Mouse (Mus musculus) T-helper 1 cell (primary cell): ENCODE results near the gene Numa1.
"Not testable (repeated sequence)": the region's sequence is repeated elsewhere in the genome, so short reads cannot be mapped to it uniquely, and the experiment has no call there.

Source experiments
- in situ Hi-C: fragments of 300-600 bp; cut with MboI, MseI; formaldehyde crosslinking; loops from one replicate; pipeline ENCODE4 v1.15.1; 2025; ENCODE audit warnings: high pct_unique_total_duplicates

The Numa1 gene

DNA sequence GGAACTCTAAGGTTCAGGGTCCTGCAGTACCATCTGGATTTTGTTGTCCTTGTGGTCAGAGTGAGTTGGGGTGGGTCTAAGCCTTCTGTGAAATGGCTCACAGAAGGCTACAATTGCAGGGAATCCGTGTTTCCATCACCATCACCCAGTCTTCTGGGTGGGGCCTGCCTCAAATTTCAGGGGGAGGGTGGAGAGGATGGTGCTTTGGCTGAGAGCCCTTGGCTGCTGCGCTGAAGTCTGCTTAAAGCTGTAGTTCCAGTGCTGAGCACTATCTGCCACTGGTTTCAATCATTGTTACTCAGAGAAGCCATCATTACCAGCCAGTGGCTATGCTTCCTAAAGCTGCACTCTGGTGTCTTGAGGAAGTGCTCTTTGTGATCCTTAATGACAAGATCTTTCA lies 40.6 kb downstream of the Numa1 start:
- in situ Hi-C loops: no loop called here

DNA sequence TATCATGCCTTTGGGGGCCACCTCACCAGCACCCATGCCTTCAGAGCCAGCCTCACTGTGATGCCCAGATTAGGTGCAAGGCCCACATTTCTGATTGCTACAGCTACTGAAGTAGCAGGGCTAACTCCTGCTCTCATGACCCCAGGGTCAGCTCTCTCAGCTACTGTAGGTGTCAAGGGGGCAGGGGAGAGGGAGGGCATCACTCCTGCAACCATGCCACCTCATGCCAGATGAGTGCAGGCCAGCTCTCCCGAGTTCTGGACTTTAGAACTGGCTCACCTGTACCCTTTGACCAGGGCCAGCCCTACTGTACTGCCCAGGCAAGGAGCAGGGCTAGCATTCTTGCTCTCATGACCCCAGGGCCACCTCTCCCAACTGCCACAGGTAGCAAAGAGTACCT lies 48.8 kb downstream of the Numa1 start:
- in situ Hi-C loops: no loop called here

DNA sequence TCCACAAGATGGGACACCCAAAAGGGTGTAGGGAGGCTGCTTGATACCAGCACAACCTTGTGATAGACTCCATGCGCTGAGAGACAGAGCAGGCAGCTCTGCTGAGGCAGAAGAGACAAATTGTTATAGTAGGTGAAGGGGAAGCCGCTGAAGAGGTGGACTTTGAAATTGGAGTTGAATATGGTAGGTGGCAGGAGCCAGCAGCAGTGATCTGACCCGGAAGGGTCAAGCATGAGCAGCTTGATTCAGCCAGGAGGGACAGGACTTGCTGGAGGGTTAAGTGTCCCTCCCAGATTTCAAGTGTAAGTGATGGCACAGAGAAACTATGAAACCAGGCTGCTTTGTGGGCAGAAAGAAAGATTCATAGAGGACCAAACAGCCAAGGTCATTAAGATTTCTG lies 51.2 kb downstream of the Numa1 start:
- in situ Hi-C loops: no loop called here

DNA sequence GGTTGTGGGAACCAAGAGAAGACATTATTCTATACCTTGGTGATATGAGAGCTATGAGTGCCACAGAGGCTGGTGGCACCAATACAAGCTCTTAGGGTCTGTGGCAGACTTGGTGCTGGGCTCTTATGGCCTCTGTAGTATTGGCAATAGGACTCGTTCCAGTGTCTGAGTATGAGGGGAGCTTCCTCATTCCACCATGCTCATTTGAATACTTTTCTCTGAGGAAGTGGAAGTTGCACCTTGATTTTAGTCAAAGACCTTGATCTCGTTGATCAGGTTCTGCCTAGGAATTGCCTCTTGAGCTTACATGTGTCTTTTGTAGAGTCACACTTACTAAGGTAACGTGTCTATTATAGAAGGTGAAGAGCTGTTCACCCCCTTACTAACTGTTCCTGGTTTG lies 60.3 kb downstream of the Numa1 start:
- in situ Hi-C loops: no loop called here

DNA sequence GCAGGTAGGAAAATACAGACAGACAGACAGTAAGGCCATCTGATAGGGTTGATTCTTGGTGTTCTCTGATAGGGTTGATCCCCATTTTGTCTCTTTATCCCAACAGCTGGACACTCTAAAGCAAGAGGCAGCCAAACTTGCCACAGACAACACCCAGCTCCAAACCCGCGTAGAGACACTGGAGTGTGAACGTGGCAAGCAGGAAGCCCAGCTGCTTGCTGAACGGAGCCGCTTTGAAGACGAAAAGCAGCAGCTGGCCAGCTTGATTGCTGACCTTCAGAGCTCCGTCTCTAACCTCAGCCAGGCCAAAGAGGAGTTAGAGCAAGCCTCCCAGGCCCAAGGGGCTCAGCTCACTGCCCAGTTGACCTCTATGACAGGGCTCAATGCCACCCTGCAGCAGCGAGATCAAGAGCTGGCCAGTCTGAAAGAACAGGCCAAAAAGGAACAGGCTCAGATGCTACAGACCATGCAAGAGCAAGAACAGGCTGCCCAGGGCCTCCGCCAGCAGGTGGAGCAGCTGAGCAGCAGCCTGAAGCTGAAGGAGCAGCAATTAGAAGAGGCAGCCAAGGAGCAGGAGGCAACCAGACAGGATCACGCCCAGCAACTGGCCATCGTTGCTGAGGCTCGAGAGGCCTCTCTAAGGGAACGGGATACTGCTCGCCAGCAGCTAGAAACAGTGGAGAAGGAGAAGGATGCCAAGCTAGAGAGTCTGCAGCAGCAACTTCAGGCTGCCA lies 64.5 kb downstream of the Numa1 start:
- in situ Hi-C loops: no loop called here

DNA sequence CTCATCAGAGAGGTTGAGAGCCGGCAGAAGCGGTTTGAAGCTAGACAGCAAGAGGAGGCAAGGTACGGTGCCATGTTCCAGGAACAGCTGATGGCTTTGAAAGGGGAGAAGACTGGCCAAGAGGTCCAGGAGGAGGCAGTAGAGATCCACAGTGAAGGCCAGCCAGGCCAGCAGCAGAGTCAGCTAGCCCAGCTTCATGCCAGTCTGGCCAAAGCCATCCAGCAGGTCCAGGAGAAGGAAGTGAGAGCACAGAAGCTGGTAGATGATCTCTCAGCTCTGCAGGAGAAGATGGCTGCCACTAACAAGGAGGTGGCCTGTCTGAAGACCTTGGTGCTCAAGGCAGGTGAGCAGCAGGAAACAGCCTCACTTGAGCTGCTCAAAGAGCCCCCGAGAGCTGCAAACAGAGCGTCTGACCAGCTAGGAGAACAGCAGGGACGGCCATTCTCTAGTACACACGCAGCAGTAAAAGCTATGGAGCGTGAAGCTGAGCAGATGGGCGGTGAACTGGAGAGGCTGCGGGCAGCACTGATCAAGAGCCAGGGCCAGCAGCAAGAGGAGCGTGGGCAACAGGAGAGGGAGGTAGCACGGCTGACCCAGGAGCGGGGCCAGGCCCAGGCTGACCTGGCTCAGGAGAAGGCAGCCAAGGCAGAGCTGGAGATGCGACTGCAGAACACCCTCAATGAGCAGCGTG lies 65.7 kb downstream of the Numa1 start:
- in situ Hi-C loops: no loop called here

DNA sequence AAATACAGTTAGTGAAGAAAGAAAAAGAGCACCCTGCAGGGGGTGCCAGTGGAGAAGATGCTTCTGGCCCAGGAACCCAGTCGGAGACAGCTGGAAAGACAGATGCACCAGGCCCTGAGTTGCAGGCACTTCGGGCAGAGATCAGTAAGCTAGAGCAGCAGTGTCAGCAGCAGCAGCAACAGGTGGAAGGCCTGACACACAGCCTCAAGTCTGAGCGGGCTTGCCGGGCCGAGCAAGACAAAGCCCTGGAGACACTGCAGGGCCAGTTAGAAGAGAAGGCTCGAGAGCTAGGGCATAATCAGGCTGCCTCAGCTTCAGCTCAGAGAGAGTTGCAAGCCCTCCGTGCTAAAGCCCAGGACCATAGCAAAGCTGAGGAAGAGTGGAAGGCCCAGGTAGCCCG lies 66.4 kb downstream of the Numa1 start:
- in situ Hi-C loops: no loop called here

DNA sequence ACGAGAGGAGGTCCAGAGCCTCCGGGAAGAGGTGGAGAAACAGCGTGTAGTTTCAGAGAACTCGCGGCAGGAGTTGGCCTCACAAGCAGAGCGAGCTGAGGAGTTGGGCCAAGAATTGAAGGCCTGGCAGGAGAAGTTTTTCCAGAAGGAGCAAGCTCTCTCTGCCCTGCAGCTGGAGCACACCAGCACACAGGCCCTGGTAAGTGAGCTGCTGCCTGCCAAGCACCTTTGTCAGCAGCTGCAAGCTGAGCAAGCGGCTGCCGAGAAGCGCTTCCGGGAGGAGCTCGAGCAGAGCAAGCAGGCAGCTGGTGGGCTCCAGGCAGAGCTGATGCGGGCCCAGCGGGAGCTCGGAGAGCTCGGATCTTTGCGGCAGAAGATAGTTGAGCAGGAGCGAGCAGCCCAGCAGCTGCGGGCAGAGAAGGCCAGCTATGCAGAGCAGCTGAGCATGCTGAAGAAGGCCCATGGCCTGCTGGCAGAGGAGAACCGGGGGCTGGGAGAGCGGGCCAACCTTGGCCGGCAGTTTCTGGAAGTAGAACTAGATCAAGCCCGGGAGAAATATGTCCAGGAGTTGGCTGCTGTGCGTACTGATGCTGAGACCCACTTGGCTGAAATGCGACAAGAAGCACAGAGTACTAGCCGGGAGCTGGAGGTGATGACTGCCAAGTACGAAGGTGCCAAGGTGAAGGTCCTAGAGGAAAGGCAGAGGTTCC lies 67.2 kb downstream of the Numa1 start:
- in situ Hi-C loops: no loop called here

DNA sequence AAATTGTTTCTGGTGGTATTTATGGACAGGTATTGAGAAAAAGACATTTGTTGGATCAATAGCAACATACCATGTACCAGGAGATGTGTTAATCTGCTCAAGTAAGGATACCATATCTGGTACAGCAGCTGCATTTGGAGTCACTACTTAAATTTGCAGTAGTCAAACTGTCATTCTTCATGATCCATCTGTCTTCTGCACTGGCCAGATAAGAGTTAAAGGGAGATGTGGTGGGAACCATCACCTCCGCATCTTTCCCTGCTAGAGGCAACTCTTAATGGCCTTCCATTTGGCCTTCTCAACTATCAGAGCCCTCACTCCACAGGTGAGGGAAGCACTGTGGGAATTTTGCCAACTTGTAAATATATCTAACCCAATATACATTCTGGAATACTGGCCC lies 72.6 kb downstream of the Numa1 start:
- in situ Hi-C loops: no loop called here

DNA sequence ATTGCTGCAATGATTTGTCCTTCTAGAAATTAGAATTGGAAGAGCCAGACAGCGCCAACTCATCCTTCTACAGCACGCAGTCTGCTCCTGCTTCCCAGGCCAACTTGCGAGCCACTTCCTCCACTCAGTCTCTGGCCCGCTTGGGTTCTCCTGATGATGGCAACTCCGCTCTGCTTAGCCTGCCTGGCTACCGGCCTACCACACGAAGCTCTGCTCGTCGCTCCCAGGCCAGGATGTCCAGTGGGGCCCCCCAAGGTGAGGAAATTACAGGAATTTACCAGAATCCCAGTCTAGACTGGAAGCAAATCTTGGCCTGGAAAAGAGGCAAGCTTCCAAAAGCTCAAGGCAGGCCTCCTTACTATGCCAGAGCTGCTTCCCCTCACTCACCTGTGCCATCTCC lies 77.9 kb downstream of the Numa1 start:
- in situ Hi-C loops: no loop called here

DNA sequence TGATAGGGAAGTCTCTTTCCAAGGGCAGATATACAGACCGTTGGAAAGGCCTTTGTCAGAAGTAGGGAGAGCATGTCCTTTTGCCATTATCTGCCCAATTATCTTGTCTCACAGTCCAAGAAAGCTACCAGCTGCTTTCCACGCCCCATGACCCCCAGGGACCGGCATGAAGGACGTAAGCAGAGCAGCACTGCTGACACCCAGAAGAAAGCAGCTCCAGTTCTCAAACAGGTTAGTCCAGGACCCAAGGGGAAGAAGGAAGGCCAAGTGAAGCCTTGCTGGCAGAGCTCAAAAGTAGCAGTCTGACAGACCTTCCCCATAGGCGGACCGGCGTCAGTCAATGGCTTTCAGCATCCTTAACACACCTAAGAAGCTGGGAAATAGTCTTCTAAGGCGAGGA lies 79.5 kb downstream of the Numa1 start:
- in situ Hi-C loops: no loop called here

DNA sequence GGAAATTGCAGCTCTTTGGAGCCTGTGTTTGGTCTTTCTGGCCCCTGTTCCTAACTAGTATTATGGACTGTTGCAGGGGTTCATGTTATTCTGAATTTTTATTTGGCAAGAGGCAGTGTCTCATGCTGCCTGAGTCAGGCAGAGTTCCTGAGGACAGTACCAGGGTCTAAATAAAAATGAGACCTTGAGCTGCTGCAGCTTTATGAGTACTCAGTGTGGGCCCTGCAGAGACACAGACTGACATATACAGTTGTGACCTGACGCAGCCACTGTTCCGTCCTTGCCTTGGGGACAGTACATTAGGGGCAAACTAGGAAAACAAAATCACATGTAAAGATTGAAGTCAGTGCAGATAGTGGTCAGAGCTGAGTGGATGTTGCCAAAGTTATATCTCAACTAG lies 81.1 kb downstream of the Numa1 start:
- in situ Hi-C loops: no loop called here

DNA sequence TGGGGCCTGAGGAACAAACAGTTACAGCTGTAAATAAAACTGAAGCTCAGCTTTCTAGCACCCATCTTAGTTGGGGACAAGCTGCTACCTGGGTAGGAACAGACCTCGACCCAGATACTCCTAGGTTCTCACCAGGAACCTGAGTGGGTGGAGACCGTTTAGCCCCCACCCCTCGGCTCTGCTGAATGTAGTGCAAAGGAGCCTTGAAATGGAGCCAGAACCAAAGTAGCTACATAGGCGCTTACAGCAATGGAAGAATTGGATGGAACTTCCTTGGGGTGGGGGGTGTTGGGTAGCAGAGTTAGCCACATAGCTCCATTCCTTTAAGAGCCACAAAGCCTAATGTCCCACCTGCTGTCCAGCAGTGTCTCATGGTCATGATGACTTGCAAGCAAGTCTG lies 83.0 kb downstream of the Numa1 start:
- in situ Hi-C loops: no loop called here

DNA sequence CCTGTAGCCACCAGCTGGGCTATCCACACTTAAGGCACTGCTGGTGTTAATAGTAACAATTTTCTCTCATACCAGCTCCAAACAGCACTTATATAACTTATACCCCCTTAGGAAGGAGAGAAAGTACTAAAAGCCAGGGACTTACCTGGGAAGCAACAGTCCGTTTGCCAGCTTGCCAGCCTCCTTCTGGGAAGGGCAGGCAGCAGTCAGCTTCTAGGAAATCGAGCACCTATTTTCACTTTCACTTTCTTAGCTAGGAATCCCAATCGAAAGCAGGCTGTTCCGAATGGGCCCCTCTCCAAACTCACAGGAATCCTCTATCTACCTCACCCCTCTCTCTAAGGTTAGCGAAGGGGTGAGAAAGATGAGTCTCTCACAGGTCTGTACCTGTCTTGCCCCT lies 83.5 kb downstream of the Numa1 start:
- in situ Hi-C loops: no loop called here

DNA sequence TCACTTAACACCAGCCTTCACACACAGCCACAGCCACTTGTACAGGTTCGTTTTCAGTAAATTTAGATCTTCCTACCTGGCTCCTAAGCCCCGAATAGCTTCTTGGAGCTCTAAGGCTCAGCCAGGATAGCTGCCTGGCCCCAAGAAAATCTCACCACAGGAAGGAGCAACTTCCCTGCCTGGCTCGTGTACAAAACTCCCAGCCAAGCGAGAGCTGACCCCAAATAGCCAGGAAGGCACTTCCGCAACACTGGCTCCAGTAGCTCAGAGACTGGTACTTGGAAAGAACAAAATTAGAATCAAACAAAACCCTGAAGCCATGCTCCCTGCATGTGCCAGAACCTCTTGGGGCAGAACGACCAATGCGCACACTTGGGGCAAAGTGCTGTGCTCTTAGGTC lies 84.1 kb downstream of the Numa1 start:
- in situ Hi-C loops: no loop called here

DNA sequence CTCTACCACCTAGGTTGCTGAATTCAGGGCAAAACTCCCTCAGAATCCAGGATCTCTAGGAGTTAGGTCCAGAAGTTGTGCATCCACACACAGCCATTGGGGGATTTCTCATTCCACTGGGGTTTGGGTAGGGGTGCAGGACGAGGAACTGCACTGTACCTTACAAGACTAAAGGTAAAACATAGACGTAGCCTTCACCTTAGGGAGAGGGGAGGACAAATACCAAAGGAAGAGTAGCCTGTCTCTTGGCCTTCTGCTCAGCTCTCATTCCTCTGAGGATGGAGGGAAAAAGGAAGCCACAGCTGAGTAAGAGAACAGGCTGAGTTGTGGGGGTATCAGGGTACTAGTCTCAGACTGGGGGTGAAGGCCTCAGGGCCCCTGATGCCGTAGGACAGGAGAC lies 84.7 kb downstream of the Numa1 start, which contains the start of gene Il18bp:
Gene Il18bp, minus strand, starts transcription at position 101 of the 400 bp plus-strand sequence.
- in situ Hi-C loops: no loop called here

DNA sequence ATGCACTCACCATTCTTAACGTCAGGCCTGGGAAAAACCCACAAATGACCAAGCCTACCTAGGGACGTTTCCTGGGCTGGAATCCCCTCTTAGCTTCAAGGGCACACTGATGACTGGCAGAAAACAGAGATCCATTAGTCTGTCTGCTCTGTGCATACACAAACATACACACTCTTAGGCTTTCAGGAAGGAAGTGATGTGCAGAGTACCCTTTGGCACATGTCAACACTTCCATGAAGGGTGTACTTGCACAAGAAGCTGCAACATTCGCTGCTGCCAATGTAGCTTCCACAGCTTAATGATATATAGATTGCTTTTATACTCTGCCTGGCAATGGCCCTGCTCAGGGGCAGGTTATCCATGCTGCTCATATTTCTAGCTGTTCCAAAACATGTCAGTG lies 85.5 kb downstream of the Numa1 start:
- in situ Hi-C loops: no loop called here

DNA sequence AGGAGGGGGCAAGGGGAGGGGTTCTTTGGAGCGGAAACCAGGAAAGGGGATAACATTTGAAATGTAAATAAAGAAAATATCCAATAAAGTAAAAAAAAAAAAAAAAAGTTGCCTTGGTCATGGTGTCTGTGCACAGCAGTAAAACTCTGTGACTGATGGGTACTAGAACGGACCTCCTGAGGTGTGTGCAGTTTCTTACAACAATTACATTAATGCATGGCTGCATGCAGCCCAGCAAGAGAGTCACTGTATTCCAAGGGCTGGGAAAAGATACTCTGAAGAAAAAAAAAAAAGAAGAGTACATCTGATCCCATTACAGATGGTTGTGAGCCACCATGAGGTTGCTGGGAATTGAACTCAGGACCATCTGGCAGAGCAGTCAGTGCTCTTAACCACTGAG lies 87.0 kb downstream of the Numa1 start:
- in situ Hi-C loops: not testable (repeated sequence)

DNA sequence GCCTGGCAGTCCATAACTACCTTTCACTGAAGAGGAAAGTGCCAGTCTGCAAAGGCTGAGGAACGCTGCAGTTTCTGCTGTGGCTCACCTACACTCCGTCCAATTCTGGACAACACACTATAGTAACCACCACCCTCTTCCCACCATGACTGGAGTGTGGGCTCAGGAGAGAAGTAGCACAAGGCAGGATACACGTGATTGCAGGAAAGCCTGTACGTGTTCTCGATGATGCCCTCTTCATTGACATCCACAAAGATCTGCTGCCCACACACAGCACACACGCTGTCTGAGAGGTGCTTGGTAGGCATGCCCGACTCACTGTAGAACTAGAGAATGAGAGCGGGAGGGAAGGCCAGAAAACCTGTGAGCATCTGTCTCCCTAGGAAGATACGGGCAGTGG lies 89.9 kb downstream of the Numa1 start:
- in situ Hi-C loops: no loop called here

DNA sequence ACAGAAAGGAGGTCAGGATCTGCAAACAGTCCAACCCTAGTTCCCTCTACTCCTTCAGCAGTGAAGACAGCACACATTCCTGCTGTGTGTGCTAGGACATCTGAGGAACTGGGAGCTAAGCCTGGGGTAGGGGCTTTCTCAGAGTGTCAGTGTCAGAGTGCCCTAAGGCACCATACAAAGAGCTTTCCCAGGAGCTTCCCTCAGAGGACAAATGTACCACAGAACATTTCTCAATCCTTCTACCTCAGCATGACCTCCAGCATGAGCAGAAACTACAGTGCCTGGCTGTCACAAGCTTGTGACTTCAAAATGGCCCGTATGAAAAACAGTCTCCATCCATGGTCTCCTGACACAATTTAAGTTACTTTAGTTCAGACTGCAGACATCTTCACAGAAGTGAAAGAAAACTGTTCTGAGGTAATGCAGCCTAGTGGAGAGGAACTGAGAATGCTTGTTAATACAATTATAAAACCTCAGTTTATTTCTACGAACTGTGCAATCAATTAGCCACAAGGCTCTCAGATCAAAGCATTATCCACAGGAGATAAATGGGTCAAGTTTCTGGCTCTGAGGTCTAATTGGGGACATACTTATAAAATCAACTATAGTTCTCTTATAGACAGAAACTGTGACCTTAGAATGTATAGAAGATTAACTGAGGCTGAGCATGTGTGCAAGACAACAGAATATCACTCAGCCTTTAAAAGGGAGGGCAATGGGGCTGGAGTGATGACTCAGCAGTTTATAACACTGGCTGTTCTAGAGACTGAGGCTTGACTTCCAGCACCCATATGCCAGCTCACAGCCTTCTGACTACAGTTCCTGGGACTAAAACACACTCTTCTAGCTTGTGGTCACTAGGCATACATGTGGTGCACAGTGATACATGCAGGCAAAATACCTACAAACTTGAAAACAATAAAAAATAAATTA lies 91.5 kb downstream of the Numa1 start:
- in situ Hi-C loops: no loop called here

DNA sequence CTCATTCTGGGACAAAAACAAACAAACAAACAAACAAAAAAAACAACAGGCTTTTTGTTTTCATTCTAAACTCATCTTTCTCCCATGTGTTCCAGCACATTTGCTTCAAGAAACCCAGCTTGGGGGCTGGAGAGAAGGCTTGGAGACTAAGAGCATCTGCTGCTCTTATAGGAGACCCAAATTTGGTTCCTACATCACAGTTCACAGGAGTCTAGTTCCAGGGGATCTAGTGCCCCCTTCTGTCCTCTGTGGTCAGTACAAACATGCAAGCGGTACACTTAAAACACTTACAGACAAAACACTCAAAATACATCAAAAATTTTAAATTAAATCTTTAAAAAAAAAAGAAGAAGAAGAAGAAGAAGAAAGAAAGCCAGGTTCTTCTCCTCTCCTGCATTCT lies 101.0 kb downstream of the Numa1 start:
- in situ Hi-C loops: no loop called here

DNA sequence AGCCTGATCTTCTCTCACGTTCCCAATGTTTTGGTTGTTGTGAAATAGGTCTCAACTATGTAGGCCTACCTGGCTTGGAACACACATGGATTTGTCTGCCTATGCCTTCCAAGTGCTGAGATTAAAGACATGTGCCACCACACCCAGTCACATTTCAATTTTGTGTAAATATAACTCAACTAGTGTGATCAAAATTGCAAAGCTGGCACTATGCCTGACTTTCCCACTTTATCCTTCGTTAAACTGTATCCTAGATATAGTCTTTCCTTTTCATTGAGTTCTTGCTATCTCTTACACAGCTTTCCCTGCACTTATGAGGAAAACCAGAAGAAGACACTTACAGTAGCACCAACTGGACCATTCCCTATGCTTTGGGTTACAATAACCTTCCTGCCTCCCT lies 101.6 kb downstream of the Numa1 start:
- in situ Hi-C loops: no loop called here
